Mouse (Mus musculus): Measurements from ENCODE around the gene Haus5.

The Haus5 gene

GRCm38 (mm10) chr7:30664529-30665200 is at the start of gene Haus5:
Gene Haus5, minus strand, starts transcription at chr7:30664994.
- DNase-seq: peak; percentile 92

DNA sequence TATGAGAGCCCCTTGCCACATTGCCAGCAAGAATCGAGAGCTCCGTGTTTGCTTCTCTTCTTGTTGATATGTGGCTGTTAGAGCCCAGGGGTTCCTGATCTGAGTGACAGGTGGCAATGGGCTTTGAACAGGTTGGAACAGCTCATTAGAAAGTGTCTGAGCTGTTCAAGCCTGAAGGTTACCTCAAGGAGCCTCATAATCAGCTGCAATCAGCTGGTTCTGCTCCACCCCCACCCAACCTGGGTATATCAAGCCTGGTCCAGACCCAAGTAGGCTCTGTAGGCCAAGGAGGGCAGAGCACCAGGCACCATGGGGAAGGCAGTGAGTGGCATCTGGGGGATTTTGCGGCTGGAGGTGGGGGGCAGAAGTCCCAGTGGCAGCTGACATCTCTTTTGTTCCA is 47.1 kb upstream of the Haus5 start, which contains the start of gene Atp4a:
Atp4a (plus strand) TSS at position 268 of the 400 bp plus-strand sequence.
- DNase-seq: no peak

DNA sequence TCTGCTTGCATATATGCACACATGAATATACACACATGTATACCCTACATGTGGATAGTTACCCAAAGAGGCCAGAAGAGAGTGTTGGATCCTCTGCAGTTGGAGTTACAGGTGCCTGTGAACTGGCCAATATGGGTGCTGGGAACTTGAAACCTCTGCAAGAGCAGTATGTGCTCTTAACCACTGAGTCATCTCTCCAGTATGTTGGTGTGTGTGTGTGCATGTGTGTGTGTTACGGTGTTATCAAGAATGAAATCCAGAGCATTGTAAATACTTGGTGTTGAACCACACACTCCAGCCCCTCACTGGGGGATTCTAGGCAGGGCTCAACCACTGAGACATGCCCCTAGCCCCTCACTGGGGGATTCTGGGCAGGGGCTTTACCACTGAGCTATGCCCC is 42.6 kb upstream of the Haus5 start:
- DNase-seq: no peak

GRCm38 (mm10) chr7:30706214-30706882 is 41.6 kb upstream of the Haus5 start:
- no peak for DNase-seq

- DNase-seq: no peak
These were observed 33.8 kb upstream of the Haus5 start, which contains the start of gene 2200002J24Rik for GRCm38 (mm10) chr7:30698589-30698988. Gene 2200002J24Rik, plus strand, starts transcription at chr7:30698926.

GRCm38 (mm10) chr7:30698101-30698500 is 33.3 kb upstream of the Haus5 start:
- DNase-seq: no peak

DNA sequence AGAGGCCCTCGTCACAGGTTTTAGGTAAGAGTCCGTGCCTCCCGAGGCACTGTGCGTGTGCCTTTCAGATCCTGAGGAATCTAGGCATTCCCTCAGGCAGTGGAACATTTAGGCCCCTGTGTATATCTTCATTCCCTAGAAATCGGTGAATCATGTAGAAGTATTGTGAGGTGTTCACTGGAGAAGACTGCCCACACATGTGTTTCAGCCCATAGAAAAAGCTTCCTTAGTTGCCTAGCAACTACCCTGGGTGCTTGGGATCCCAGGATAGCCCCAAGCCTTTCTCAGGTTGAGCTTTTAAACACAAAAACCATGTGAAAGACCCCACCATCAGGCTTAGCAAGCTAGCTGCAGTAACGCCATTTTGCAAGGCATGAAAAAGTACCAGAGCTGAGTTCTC is 23.5 kb upstream of the Haus5 start:
- DNase-seq: no peak

GRCm38 (mm10) chr7:30683425-30683824 is 18.6 kb upstream of the Haus5 start:
- DNase-seq: no peak

DNA sequence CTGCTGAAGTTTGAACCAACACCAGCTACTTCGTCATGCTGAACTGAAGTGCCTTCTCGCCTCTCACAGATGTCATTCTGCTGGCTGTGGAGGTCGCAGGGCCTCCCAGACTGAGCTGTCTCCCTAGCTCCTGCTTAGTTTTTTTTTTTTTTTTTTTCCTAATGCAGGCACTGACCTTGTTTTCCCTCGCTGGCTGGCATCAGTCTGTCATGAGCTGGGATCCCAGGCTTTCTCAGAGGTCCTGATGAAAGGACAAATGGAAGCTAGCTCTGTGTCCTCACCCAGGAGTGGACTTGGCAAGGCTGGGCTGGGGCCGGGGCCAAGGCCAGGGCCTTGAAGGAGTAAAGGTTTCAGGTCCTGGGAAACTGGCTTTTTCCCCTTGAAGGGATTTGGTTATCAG is 17.1 kb upstream of the Haus5 start:
- DNase-seq: no peak

GRCm38 (mm10) chr7:30678263-30678975 is 13.6 kb upstream of the Haus5 start:
- no peak for DNase-seq

- no peak for DNase-seq
These were observed 6.7 kb upstream of the Haus5 start, which contains the start of gene Pmis2 for GRCm38 (mm10) chr7:30671480-30671879. Gene Pmis2, minus strand, starts transcription at chr7:30671605.

GRCm38 (mm10) chr7:30669229-30669628 is 4.4 kb upstream of the Haus5 start:
- no peak for DNase-seq

DNA sequence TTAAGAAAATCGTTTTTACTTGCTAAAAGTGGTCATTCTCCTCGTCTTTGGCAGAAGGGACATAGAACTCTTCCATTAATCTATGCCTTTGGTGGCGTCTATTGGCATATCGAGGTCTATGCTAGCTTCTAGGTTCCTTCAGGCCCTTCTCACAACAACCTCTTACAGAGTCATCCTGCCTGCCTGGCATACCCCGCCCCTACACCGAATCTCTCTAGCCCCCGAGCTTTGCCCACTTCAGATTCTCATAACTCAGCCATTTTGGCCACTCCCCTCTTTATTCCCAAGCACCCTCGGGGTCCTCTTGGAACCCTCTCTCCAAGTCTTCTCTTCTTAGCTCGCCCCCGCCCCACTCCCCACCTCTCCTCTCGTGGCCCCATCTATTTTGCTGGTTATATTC is 527 bp upstream of the Haus5 start:
- no peak for DNase-seq

DNA sequence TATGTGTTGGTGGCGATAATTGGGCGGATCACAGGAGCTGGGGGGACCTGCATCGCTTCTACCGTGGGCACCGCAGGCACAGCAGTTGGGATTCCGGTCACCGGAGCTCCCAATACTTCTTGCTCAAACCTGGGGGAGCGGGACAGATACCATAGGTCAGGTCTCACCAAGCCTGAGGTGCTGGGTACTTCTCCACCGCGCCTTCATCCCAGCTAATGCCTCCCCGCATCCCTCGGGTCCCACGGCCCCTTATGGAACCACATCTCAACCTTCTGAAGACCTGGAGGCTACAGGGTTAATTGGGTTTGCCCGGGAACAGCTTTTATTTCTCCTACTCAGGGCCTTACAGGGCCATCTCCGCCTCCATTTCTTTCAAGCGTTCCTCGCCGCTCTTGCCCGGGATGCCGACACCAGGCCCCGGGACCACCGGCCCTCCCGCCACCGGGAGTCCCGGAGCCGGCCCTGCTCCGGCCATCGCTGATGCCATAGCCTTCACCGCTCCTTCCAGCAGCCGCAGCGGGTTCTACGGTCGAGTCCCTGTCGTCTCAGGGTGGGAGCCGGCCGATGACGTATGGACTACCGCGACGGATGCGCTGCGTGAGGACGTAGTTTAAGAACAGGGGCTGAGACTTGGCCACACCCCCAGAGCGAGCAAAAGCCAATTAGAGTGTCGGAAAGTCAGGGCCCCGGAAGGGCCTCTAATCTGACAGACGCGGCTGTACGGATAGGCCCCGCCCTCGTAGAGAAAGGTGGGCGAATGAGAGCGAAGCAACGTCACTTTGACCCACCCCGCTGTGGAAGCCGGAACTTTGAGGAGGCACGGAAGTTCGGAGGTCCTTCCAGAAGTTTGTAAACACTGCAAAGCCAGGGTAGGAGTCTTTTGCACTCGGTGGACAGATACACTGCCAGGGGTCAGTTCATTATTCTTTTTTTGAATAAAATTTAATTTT is 14.9 kb downstream of the Haus5 start, which contains the start of gene Rbm42:
Rbm42 (minus strand) TSS at position 727 of the 950 bp plus-strand sequence.
- peak; percentile 99 for DNase-seq

- no peak for DNase-seq
These were observed 25.7 kb downstream of the Haus5 start for GRCm38 (mm10) chr7:30639083-30639482.

DNA sequence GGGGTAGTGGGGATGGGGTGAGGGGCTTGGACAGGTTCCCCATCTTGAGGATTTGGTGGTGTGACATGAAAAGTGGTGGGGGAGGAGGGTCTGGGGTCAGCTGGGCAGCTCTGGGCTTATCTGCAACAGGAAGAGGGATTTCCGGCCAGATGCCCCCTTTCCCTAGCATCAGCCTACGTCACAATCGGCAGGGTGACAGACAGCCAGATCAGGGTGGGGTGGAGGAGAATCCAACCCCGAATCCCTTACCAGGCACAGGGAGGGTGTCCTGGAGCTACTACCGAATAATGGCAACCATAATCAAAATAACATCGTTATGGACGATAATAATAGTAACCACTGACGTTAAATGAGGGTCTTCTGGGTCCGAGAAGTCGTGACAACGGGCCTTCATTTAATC is 28.4 kb downstream of the Haus5 start:
- DNase-seq: no peak

GRCm38 (mm10) chr7:30635752-30636151 is 29.0 kb downstream of the Haus5 start, which contains the start of gene Etv2:
Gene Etv2, minus strand, starts transcription at chr7:30635852.
- DNase-seq: no peak

DNA sequence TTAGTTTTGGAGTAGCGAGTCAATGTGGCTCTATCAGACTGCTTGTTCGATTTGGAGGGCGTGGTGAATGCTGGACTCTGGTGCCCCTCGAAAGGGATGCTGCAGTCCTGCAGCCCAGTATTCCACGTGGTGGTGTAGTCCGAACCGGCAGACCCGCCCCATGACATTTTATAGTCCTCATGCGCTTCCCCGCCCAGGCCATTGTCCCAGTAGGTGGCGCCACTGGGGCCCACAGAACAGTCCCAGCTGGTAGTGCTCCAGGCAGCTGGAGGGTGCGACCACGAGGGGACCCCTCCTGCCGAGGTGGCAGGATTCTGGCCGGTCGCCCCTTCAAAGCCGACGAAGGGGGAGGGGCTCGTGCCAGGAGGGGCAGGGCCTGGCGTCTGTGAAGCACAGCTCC is 30.2 kb downstream of the Haus5 start:
- DNase-seq: no peak

GRCm38 (mm10) chr7:30633762-30634412 is 30.9 kb downstream of the Haus5 start:
- no peak for DNase-seq

- DNase-seq: no peak
These were observed 35.8 kb downstream of the Haus5 start for GRCm38 (mm10) chr7:30629013-30629412.

GRCm38 (mm10) chr7:30626647-30627046 is 38.1 kb downstream of the Haus5 start:
- no peak for DNase-seq

Measured in layer of hippocampus, adult 9-11 months (tissue).